Mouse (Mus musculus): ENCODE results near the gene Cfap299. TPM values are rescaled to one million over a fixed set of nuclear protein-coding genes. Genes with fewer than 3 reads are reported as not detected.

Gene Cfap299
- total RNA-seq, 1 experiment from 2014 or later = not detected

GRCm38 (mm10) chr5:98761858-98762652, 433.0 kb downstream of the Cfap299 start:
- no peak for ATAC-seq (replicated peaks; ENCODE audit: insufficient number of reproducible peaks, low FRiP score, low TSS enrichment, poor library complexity, severe bottlenecking)

GRCm38 (mm10) chr5:98778588-98778987, 449.5 kb downstream of the Cfap299 start:
- ATAC-seq (replicated peaks; ENCODE audit: insufficient number of reproducible peaks, low FRiP score, low TSS enrichment, poor library complexity, severe bottlenecking) = no peak

GRCm38 (mm10) chr5:98782066-98782465, 453.0 kb downstream of the Cfap299 start:
- ATAC-seq (replicated peaks; ENCODE audit: insufficient number of reproducible peaks, low FRiP score, low TSS enrichment, poor library complexity, severe bottlenecking) = no peak

GRCm38 (mm10) chr5:98787735-98788134, 458.6 kb downstream of the Cfap299 start:
- no peak for ATAC-seq (replicated peaks; ENCODE audit: insufficient number of reproducible peaks, low FRiP score, low TSS enrichment, poor library complexity, severe bottlenecking)

- ATAC-seq (replicated peaks; ENCODE audit: insufficient number of reproducible peaks, low FRiP score, low TSS enrichment, poor library complexity, severe bottlenecking) = no peak
These were observed 459.5 kb downstream of the Cfap299 start for GRCm38 (mm10) chr5:98788568-98788967.

- no peak for ATAC-seq (replicated peaks; ENCODE audit: insufficient number of reproducible peaks, low FRiP score, low TSS enrichment, poor library complexity, severe bottlenecking)
These were observed 461.9 kb downstream of the Cfap299 start for GRCm38 (mm10) chr5:98790894-98791607.

- ATAC-seq (replicated peaks; ENCODE audit: insufficient number of reproducible peaks, low FRiP score, low TSS enrichment, poor library complexity, severe bottlenecking) = no peak
These were observed 472.4 kb downstream of the Cfap299 start for GRCm38 (mm10) chr5:98801495-98801894.

GRCm38 (mm10) chr5:98804761-98805160, 475.7 kb downstream of the Cfap299 start:
- no peak for ATAC-seq (replicated peaks; ENCODE audit: insufficient number of reproducible peaks, low FRiP score, low TSS enrichment, poor library complexity, severe bottlenecking)

GRCm38 (mm10) chr5:98806492-98806891, 477.4 kb downstream of the Cfap299 start:
- ATAC-seq (replicated peaks; ENCODE audit: insufficient number of reproducible peaks, low FRiP score, low TSS enrichment, poor library complexity, severe bottlenecking) = no peak

GRCm38 (mm10) chr5:98807022-98807421, 477.9 kb downstream of the Cfap299 start:
- ATAC-seq (replicated peaks; ENCODE audit: insufficient number of reproducible peaks, low FRiP score, low TSS enrichment, poor library complexity, severe bottlenecking) = no peak

- ATAC-seq (replicated peaks; ENCODE audit: insufficient number of reproducible peaks, low FRiP score, low TSS enrichment, poor library complexity, severe bottlenecking) = no peak
These were observed 478.8 kb downstream of the Cfap299 start for GRCm38 (mm10) chr5:98807953-98808352.

GRCm38 (mm10) chr5:98812380-98812779, 483.3 kb downstream of the Cfap299 start:
- no peak for ATAC-seq (replicated peaks; ENCODE audit: insufficient number of reproducible peaks, low FRiP score, low TSS enrichment, poor library complexity, severe bottlenecking)

- ATAC-seq (replicated peaks; ENCODE audit: insufficient number of reproducible peaks, low FRiP score, low TSS enrichment, poor library complexity, severe bottlenecking) = no peak
These were observed 486.2 kb downstream of the Cfap299 start for GRCm38 (mm10) chr5:98815269-98815668.

- ATAC-seq (replicated peaks; ENCODE audit: insufficient number of reproducible peaks, low FRiP score, low TSS enrichment, poor library complexity, severe bottlenecking) = no peak
These were observed 504.7 kb downstream of the Cfap299 start for GRCm38 (mm10) chr5:98833760-98834159.

GRCm38 (mm10) chr5:98834300-98834699, 505.2 kb downstream of the Cfap299 start:
- no peak for ATAC-seq (replicated peaks; ENCODE audit: insufficient number of reproducible peaks, low FRiP score, low TSS enrichment, poor library complexity, severe bottlenecking)

- ATAC-seq (replicated peaks; ENCODE audit: insufficient number of reproducible peaks, low FRiP score, low TSS enrichment, poor library complexity, severe bottlenecking) = no peak
These were observed 513.7 kb downstream of the Cfap299 start for GRCm38 (mm10) chr5:98842600-98843310.

- no peak for ATAC-seq (replicated peaks; ENCODE audit: insufficient number of reproducible peaks, low FRiP score, low TSS enrichment, poor library complexity, severe bottlenecking)
These were observed 515.6 kb downstream of the Cfap299 start for GRCm38 (mm10) chr5:98844664-98845063.

Measured in monocyte, adult 5-6 weeks (primary cell).